Mouse (Mus musculus) layer of hippocampus, adult 2 months (tissue): ENCODE measurements around the gene Dab2ip. TPM values are rescaled to one million over a fixed set of nuclear protein-coding genes. Genes with fewer than 3 reads are reported as not detected.
A peak's percentile ranks its signal among the peaks of the same experiment; 100 is the strongest.

ENCODE experiments used
- DNase-seq, 2 experiments: peaks; one replicate each; pipeline ENCODE4 v3.0.0; 2022; ENCODE audit warnings: low spot score in 2 of 2
- H3K27ac ChIP-seq: fragments of 200-600 bp; 2 replicates; pipeline ENCODE4 v1.8.1; 2022
- H3K4me3 ChIP-seq: fragments of 200-600 bp; 2 replicates; pipeline ENCODE4 v1.8.1; 2022; ENCODE audit warnings: mild to moderate bottlenecking
- CTCF ChIP-seq: fragments of 200-600 bp; conservative IDR thresholded peaks from 2 replicates; pipeline ENCODE4 v1.8.1; 2022; ENCODE audit warnings: antibody characterized with exemption, mild to moderate bottlenecking, moderate library complexity
- total RNA-seq, 2 experiments: library from RNA; stranded (reverse); gene quantifications; 2 replicates each; pipeline ENCODE4 v1.2.3; 2021

Gene Dab2ip
- total RNA-seq, 2 experiments from 2014 or later: 96.3 to 103 TPM

- no peak for DNase-seq
- Histone ChIP-seq H3K27ac (no peak overlapping the region), H3K4me3 (no peak overlapping the region)
- TF ChIP-seq CTCF: no peak
These were observed 205.8 kb downstream of the Dab2ip start for GRCm38 (mm10) chr2:35763818-35764217.

DNA sequence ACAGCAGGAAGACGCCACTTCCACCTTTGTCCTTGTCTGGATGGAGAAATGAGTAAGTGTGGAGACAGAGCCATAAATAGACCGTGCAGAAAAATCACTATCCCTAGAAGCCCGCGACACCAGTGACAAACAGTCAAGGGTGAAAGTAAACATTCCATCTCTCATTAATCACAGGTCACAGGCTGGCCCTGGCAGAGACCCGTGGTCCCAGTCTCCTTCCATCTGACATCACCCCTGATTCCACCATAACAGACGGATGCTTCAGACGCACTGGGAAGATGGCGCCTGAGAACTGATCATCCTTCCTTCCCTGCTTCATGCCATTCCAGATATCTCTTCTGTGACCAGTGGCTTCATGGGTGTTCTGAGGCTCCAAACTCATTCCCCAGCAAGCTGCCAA lies 206.3 kb downstream of the Dab2ip start:
- H3K27ac ChIP-seq: no peak overlapping the region
- no peak for TF ChIP-seq CTCF
- no peak for DNase-seq
- H3K4me3 ChIP-seq: no peak overlapping the region

DNA sequence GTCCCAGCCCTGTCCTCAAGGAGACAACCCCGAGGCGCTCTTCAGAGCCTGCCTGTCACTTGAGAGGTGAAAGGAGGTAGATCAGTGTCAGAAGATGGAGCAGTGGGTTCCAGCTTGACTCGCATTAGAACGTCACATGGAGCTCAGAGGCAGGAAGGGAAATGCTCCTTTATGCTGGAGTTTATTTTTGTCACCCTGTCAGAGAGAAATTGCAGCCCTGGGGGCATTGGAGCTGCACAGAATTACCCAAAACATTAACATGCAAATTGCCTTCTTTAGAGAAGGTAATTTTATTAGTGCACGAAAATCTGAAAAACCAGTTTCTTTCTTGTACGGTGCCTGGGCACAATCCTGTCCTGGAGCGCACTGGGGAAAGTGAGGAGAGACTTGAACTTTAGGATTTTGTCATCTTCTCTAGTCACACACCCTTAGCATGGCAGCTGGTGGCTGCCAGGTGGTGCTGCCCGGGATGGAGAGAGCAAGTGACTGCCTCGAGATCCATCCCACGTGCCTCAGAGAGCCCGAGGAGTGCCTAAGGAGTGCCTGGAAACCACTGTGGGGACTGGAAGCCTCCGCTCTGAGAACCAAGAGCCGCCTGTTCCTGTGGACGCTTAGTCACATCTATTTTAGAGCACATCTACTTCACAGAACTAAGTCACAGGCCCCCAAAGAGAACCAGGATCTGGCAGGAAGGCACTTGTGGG lies 209.9 kb downstream of the Dab2ip start:
- TF ChIP-seq CTCF: no peak
- no peak overlapping the region for H3K4me3 ChIP-seq
- H3K27ac ChIP-seq: no peak overlapping the region
- peak in 1 of 2 experiments; percentile 32 for DNase-seq

GRCm38 (mm10) chr2:35768538-35769238 lies 210.6 kb downstream of the Dab2ip start:
- peak; percentile 58 to 72 for DNase-seq
- Histone ChIP-seq H3K4me3 (no peak overlapping the region), H3K27ac (peak overlapping the region; percentile 55; the same call in 1 of the 2 replicates)
- no peak for TF ChIP-seq CTCF

DNA sequence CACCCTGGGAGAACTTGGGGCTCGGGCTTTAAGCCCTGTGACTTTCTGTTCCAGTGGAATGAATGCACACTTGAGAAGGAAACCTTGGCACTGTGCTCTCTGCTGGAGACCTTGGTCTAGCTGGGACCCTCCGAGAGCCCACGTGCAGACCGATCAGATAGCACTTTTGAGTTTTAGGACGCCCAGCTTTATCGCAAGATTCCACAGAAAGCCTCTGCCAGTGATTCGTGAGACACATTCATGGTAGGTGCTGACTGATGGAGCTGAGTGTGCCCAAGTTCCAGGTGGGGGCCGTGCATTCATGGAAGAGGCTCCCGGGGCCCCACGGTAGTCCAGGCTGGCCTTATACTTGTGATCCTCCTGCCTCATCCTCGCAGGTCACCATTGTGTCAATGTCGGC lies 211.3 kb downstream of the Dab2ip start:
- no peak for TF ChIP-seq CTCF
- Histone ChIP-seq H3K4me3 (no peak overlapping the region), H3K27ac (peak overlapping the region; percentile 55; the same call in 1 of the 2 replicates)
- no peak for DNase-seq

GRCm38 (mm10) chr2:35770541-35770940 lies 212.5 kb downstream of the Dab2ip start:
- no peak for DNase-seq
- H3K4me3 ChIP-seq: no peak overlapping the region
- peak overlapping the region; percentile 55; the same call in 1 of the 2 replicates for H3K27ac ChIP-seq
- TF ChIP-seq CTCF: no peak

DNA sequence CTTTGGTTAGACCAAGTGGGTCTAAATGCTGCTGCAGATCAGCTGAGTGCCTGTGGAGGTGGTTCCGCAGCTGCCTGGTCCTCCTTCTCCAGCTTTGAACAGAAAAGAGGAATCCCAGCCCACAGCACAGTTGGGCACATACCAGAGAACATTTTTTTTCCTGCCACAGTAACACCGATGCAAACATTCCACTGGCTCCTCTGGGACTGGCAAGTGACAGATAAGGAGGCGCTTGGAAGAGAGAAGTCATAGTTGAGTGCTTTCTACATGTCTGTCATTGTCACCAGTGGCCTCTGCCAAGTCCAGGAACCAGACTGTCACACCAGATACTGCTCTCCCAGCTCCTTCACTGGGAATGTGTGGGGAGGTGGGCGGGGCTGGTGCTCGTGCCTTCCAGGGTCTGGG lies 217.6 kb downstream of the Dab2ip start:
- no peak for TF ChIP-seq CTCF
- Histone ChIP-seq H3K4me3 (no peak overlapping the region), H3K27ac (no peak overlapping the region)
- DNase-seq: no peak

DNA sequence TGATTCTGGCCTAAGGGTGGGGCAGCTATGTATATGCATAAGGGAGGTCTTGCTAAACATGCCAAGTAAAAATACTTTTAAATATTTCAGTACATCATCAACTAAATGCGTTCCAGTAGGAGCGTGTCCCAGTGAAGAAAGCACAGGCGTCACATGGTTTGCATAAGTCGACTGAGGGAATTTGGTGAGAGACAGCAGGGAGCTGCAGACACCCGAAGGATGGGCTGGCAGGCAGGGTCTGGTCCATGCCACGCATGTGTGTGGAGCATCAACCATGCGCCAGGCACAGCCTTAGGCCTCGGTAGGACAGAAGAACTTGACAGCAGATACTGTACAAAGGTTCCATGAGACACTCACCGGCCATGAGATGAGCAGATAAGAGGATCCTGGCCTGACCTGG lies 218.9 kb downstream of the Dab2ip start:
- no peak for DNase-seq
- no peak overlapping the region for H3K27ac ChIP-seq
- no peak for TF ChIP-seq CTCF
- H3K4me3 ChIP-seq: no peak overlapping the region

- Histone ChIP-seq H3K4me3 (no peak overlapping the region), H3K27ac (no peak overlapping the region)
- TF ChIP-seq CTCF: no peak
- DNase-seq: no peak
These were observed 221.2 kb downstream of the Dab2ip start for GRCm38 (mm10) chr2:35779266-35779665.

Other genes starting within 250 kb of the Dab2ip start
- gene Stom, start 221.3 kb upstream of the Dab2ip start, total RNA-seq: 1 to 10 TPM; 6.0 to 7.9 TPM
- gene 4930568D16Rik, start 190.5 kb upstream of the Dab2ip start, total RNA-seq: not detected
- gene 4930402F06Rik, start 161.1 kb upstream of the Dab2ip start, total RNA-seq: not detected
- gene Ggta1, start 95.0 kb upstream of the Dab2ip start, total RNA-seq: 1 to 10 TPM; 1.8 to 2.3 TPM